Mouse (Mus musculus): Measurements from ENCODE around the gene Smarcd2.

The Smarcd2 gene

DNA sequence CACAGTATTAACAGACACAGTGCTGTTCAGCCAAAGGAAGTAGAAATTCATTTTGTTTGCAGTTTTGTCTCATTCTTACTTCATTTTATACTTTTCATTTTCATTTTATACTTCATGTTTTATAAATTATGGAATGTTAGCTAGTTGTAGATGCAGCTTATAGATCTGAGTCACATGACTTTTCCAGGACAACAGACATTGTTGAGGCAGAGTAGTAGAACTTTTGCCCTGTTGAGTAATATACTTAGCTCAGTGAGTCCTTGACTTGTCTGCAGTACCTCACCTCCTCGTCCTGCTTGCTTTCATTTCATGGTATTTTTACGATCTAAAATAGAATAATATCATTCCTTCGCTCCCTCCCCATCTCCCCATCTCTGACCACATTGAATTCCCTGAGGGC, 52.2 kb downstream of the Smarcd2 start:
- no peak for DNase-seq

DNA sequence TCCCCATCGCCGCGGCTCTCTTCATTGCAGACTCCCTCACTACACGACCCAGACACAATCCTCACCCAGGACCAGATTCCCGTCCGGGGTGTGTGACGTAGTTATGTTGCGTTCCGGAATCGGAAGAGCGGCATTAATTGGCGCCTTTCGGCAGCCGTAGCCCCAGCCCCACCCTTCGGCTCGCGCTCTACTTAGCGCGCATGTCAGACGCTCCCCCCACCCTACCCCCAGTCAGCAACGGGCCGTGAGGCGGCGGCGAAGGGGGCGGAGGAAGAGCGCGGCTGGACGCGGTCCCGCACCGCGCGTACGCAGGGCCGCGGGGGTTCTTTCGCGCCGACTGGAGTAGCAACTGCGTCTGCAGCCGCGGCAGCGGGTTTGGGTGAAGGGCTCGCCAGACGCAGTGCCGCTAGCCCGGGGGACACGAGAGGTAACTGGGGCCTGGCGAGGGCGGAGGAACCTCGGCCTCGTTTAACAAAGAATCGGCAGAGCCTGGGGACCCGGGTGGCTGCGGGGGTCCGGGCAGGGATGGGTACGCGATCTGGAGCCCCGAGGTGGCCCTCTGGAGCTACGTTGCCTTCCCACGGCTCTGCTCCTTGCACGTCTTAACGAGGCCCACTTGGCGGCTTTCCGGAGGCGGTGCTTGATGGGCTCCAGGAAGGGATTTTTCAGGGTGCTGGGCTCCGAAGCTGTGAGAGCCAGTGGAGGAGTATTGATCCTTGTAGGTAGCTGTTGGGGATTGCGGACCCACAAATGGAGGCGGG, 55.9 kb downstream of the Smarcd2 start, which contains the start of gene Ddx42:
Ddx42 (plus strand) TSS at position 197 of the 761 bp plus-strand sequence.
- DNase-seq, result peak; percentile 93

DNA sequence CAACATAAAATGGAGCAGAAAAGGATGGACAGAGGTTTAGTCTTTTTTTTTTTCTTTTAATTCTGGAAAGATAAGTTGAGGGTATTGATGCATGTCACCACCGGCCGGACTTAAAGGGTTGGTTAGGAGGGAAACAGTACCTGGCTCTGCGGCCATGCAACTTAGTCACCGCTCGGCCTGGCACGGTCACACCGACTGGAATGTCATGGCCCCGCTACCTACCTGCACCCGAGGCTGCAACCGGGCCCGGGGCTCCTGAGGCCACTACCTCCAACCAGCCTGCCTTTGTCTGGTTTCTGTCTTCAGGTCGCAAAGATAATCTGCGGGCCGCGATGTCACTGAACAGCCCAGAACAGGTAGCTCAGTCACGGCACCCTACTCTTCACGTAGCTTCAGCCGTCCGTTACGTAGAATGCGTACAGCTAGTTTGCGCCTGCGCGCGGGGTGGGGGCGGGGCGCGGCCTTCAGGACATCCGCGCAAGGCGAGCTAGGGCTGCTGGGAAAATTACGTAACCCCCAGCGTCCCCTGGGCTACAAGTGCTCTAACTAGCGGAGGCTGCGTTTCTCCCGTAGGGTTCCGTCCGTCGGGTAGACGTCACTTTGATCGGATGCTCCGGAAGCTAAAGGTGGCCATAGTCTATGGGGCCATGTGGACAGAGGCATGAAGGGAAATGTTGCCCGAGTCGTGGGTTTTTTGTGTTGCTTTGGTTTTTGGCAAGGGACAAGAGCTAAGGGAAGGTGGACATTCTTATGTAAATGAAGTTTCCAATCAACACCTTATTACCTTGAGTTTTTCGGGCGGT, 56.6 kb downstream of the Smarcd2 start, which contains the start of gene Ccdc47:
Ccdc47 (minus strand) TSS at position 418 of the 803 bp plus-strand sequence.
- peak; percentile 98 for DNase-seq

DNA sequence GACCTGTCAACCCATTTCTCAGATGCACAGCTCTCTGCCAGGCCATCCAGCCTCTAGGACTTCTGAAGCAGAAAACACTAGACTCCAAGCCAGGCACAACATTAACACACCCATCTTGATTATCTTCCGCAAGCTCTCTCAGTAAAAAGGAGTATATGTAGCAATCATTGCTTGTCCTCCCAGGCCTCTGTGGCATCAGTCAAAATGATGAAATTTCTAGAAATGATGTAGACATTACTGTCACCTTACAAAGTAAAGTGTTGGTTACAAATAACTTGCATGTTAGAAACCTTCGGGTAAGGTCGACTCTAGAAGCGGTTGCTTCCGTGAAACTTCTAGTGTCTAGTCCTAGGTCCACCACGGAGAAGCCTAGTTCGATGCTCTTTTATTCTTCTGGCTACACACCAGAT, 57.3 kb downstream of the Smarcd2 start:
- DNase-seq, result no peak

DNA sequence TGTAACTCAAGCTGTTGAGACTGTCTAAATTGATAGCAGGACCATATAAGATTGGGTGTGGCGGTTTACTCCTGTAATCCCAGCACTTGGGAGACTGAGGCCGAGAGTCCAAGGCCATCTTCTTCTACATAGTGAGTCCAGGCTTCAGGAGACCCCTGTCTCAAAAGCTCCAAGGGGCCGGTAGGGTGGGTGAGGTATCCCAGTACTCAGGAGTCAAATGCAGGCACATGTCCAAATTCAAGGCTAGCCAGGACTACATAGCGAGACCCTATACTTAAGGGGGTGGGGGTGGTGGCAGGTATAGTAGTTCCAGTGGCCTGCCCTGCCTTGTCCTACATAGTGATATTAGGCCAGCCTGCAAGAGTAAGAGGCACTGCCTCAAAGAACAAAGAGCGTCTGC, 57.9 kb downstream of the Smarcd2 start:
- DNase-seq, result no peak
